Mouse (Mus musculus): ENCODE results near the gene Flrt2.

DNA sequence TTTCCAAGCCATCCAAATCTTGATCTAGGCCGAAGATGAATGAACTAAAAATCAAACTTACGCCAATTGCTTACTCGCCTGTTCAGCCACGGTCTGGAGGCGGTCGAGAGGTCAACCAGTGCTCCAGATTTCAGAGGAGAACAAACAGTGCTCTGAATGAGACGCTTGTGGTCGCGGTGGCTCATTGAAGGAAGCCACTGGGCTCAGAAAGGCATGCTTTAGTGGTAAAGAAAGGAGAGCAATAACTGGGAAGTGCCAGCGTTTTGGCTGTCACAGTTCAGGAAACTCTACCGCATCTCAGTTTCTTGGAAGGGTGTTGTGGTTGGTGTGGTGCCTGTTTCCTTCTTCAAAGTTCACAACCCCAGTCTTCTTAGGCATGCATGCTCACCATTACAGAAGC lies 49.3 kb downstream of the Flrt2 start:
- TF ChIP-seq CTCF (IDR thresholded peaks at IDR 0.05; ENCODE audit: borderline replicate concordance, control insufficient read depth, extremely low read depth, insufficient read depth, low read length, poor library complexity): no peak
- no peak for TF ChIP-seq POLR2A (IDR thresholded peaks at IDR 0.05; ENCODE audit: control insufficient read depth, extremely low read depth, insufficient read depth, low read length, poor library complexity)

All from thymus, adult 2 months (tissue).